Mouse (Mus musculus) spleen, adult 2 months (tissue): Measurements from ENCODE around the gene Tmem242. TPM values are rescaled to one million over a fixed set of nuclear protein-coding genes. Genes with fewer than 3 reads are reported as not detected.
A peak's percentile ranks its signal among the peaks of the same experiment; 100 is the strongest.

ENCODE experiments used
- DNase-seq, 2 experiments: peaks; one replicate each; pipeline versions ENCODE4 v3.0.0 to v3.0.0-alpha.2; 2012 to 2021; ENCODE audit warnings: low spot score in 2 of 2, low read depth in 1 of 2
- H3K27ac ChIP-seq: fragments of 200-500 bp; 2 replicates; pipeline ENCODE4 v1.5.1; 2012; ENCODE audit warnings: low read length, inconsistent platforms; ENCODE audit not compliant: insufficient read depth
- H3K27me3 ChIP-seq: fragments of 200-500 bp; 2 replicates; pipeline ENCODE4 v1.6.1; 2012; ENCODE audit warnings: mild to moderate bottlenecking, moderate library complexity, low read length, inconsistent platforms; ENCODE audit not compliant: control insufficient read depth, insufficient read depth
- H3K36me3 ChIP-seq: fragments of 200-500 bp; 2 replicates; pipeline ENCODE4 v1.6.1; 2012; ENCODE audit warnings: mild to moderate bottlenecking, low read length, inconsistent platforms; ENCODE audit not compliant: control insufficient read depth, insufficient read depth
- H3K4me1 ChIP-seq: fragments of 200-500 bp; 2 replicates; pipeline ENCODE4 v1.6.1; 2011; ENCODE audit warnings: inconsistent platforms; ENCODE audit not compliant: control insufficient read depth, insufficient read depth, insufficient read length
- H3K4me3 ChIP-seq: fragments of 200-500 bp; 2 replicates; pipeline ENCODE4 v1.5.1; 2011; ENCODE audit warnings: mild to moderate bottlenecking, inconsistent platforms; ENCODE audit not compliant: insufficient read depth, insufficient read length; ENCODE audit errors: extremely low read depth
- CTCF ChIP-seq: fragments of 200-500 bp; IDR thresholded peaks from 2 replicates; pipeline ENCODE4 v1.5.1; 2011; ENCODE audit warnings: mild to moderate bottlenecking, inconsistent platforms; ENCODE audit not compliant: insufficient read depth, insufficient read length, insufficient replicate concordance; ENCODE audit errors: extremely low read depth
- POLR2A ChIP-seq: fragments of 200-500 bp; IDR thresholded peaks from 2 replicates; pipeline ENCODE4 v1.6.1; 2011; ENCODE audit warnings: low read depth, low read length, inconsistent platforms
- WGBS: fragments of 180-500 bp; shearing (Covaris S2); methylation state at CpG from one replicate; pipeline ENCODE4 v1.1.7; 2018; 5-methylcytosine and 5-hydroxymethylcytosine counted together
- polyA plus RNA-seq: library from polyadenylated mRNA; depleted of rRNA; stranded (reverse); fragments of >200 nt; gene quantifications from 2 replicates; pipeline ENCODE4 v1.2.3, GENCODE M21; 2012; rRNA removed

Gene Tmem242
- 3.2 TPM in 2 replicates for polyA plus RNA-seq

DNA sequence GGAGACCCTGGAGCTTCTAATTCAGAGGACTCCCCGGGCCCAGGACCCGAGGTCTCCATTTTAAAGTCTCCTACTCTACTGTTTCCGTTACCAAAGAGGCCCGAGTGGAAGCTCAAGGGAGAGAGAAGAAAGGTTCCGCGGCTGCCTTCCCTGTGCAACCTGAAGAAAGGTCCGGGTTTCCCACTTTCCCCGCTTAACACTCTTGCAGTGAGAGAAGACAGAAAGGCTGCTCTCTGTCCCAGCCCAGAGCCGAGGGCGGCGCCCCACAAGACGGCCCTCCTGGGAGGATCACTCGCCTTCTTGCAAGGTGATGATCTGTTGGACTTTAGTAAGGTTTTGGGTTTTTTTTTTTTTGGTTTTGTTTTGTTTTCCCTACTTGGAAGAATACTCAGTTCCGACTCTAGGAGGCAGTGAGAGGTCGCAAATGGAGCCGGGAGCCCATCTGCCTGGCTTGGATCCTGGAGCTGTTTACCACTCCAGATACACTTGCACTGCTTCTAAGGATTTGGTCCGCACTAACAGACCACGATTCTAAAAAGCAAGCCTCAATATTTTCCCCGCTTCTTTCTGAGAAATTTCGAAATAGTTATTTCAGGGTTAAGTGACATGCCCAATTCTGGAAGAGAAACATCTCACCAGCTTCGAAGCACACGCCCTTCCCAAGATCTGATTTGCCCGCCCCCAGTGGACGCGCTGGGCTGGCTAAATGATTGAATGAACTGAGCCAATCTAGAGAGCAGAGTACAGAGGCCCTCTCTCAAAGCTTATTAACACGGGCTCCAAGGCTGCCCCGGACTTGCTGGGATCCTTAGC lies at the start of gene Tmem242:
Gene Tmem242, minus strand, starts transcription at position 101 of the 813 bp plus-strand sequence.
- TF ChIP-seq POLR2A (peak; percentile 28; the same call in 1 of the 2 replicates), CTCF (peak; percentile 28; the same call in 1 of the 2 replicates)
- DNase-seq: peak; percentile 73 to 81
- WGBS: 1% methylated on average over 27 of the region's 27 CpGs

DNA sequence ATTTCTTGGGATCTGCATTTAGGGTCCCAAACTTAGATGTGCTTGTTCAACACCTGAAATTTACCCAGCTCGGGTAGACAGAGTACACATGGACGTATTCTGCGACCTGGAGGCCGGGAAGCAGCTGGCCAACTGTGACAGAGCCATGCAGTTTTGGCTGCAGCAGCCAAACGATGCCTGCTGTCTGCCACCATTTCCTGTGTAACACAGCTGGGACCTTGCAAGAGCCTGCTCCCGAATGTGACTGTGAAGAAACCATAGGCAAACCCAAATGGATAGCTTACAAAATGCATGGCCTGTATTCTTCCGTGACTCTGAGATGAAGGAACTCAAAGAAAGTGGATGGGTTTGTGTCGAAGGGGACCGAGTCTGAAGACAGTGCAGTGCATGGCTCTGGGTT lies 48.1 kb upstream of the Tmem242 start:
- H3K27ac ChIP-seq: no peak overlapping the region
- WGBS: 31% methylated on average over 9 of the region's 9 CpGs

More for the DNA sequence above, at the start of gene Tmem242:
- Histone ChIP-seq H3K27ac (peak within 1 kb of the TSS; percentile 72), H3K36me3 (no peaks in the 10 kb centered on the region), H3K4me1 (no peaks in the 10 kb centered on the region; the same call in 1 of the 2 replicates), H3K4me3 (peak within 1 kb of the TSS; percentile 84), H3K27me3 (no peaks in the 10 kb centered on the region)

DNA sequence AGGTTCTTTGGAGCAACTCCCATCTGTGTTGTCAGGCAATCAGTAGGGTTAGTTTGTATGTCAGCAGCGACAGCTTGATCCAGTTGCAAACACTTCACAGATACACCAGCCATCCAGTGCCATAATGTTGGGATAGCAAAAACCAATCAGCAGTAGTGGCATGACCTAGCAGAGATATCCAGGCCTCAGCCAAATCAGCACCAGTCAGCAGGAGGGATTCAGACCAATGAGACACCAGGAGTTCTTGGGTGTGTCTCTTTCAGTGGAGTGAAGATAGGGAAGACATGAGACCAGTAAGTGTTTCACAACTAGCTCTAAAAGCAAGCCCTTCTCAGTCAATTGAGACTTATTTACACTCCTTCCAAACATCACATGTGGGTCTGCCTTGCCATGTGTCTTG lies 44.6 kb upstream of the Tmem242 start:
- TF ChIP-seq CTCF (no peak), POLR2A (no peak)
- H3K27me3 ChIP-seq: no peaks in the 10 kb centered on the region
- H3K4me1 ChIP-seq: peaks cover 7% of the 10 kb centered on the region
- no peak for DNase-seq
- H3K36me3 ChIP-seq: no peaks in the 10 kb centered on the region
- WGBS: 86% methylated on average over 1 of the region's 1 CpGs
- H3K4me3 ChIP-seq: no peak overlapping the region
- no peak overlapping the region for H3K27ac ChIP-seq

More for the DNA sequence above, 48.1 kb upstream of the Tmem242 start:
- no peaks in the 10 kb centered on the region for H3K27me3 ChIP-seq
- TF ChIP-seq CTCF: no peak
- TF ChIP-seq POLR2A: no peak
- no peak overlapping the region for H3K4me3 ChIP-seq
- H3K4me1 ChIP-seq: peaks cover 7% of the 10 kb centered on the region
- DNase-seq: no peak
- H3K36me3 ChIP-seq: no peaks in the 10 kb centered on the region

GRCm38 (mm10) chr17:5483456-5483855 lies 43.4 kb upstream of the Tmem242 start:
- no peak for TF ChIP-seq CTCF
- TF ChIP-seq POLR2A: no peak
- peak in 1 of 2 experiments; percentile 33 for DNase-seq
- peak overlapping the region; percentile 67 for H3K27ac ChIP-seq
- 25% methylated on average over 4 of the region's 4 CpGs for WGBS
- no peak overlapping the region for H3K4me3 ChIP-seq
- no peaks in the 10 kb centered on the region for H3K27me3 ChIP-seq
- H3K4me1 ChIP-seq: peaks cover 7% of the 10 kb centered on the region
- H3K36me3 ChIP-seq: no peaks in the 10 kb centered on the region

- 59% methylated on average over 14 of the region's 14 CpGs for WGBS
These were observed 36.1 kb upstream of the Tmem242 start for GRCm38 (mm10) chr17:5475960-5476725.

GRCm38 (mm10) chr17:5472268-5472667 lies 32.2 kb upstream of the Tmem242 start:
- WGBS: 40% methylated on average over 3 of the region's 3 CpGs
- no peak for DNase-seq
- Histone ChIP-seq H3K36me3 (no peaks in the 10 kb centered on the region), H3K27me3 (no peaks in the 10 kb centered on the region), H3K27ac (no peak overlapping the region), H3K4me1 (no peaks in the 10 kb centered on the region), H3K4me3 (no peak overlapping the region)
- no peak for TF ChIP-seq CTCF
- TF ChIP-seq POLR2A: no peak

More at GRCm38 (mm10) chr17:5475960-5476725, 36.1 kb upstream of the Tmem242 start:
- TF ChIP-seq POLR2A (no peak), CTCF (no peak)
- H3K4me1 ChIP-seq: no peaks in the 10 kb centered on the region
- H3K27ac ChIP-seq: no peak overlapping the region
- H3K4me3 ChIP-seq: no peak overlapping the region
- no peaks in the 10 kb centered on the region for H3K27me3 ChIP-seq
- no peak for DNase-seq
- H3K36me3 ChIP-seq: no peaks in the 10 kb centered on the region
